Mouse (Mus musculus) kidney, embryonic 16.5 days (tissue): ENCODE results near the gene Ufd1. TPM values are rescaled to one million over a fixed set of nuclear protein-coding genes. Genes with fewer than 3 reads are reported as not detected.

Source experiments
- ATAC-seq: fragments of 200-750 bp; cut with Nextera tagmentation; 2 replicates; pipeline ENCODE4 v1.8.0; 2017; ENCODE audit warnings: moderate TSS enrichment; ENCODE audit not compliant: low FRiP score, low TSS enrichment
- H3K27ac ChIP-seq: fragments of 300-500 bp; sonication (generic); 2 replicates; pipeline ENCODE4 v1.5.1; 2014; ENCODE audit warnings: low read length
- H3K27me3 ChIP-seq: fragments of 300-500 bp; sonication (generic); 2 replicates; pipeline ENCODE4 v1.6.1; 2014; ENCODE audit warnings: low read length, control low read depth, mixed read lengths; ENCODE audit not compliant: insufficient read depth
- H3K36me3 ChIP-seq: fragments of 300-500 bp; sonication (generic); 2 replicates; pipeline ENCODE4 v1.6.1; 2014; ENCODE audit warnings: low read length, control low read depth, mixed read lengths; ENCODE audit not compliant: insufficient read depth
- H3K4me1 ChIP-seq: fragments of 300-500 bp; sonication (generic); 2 replicates; pipeline ENCODE4 v1.6.1; 2014; ENCODE audit warnings: low read length, control low read depth, mixed read lengths; ENCODE audit not compliant: insufficient read depth
- H3K4me2 ChIP-seq: fragments of 300-500 bp; sonication (generic); replicated peaks from 2 replicates; pipeline ENCODE4 v1.6.1; 2014; ENCODE audit warnings: low read depth, low read length
- H3K4me3 ChIP-seq: fragments of 300-500 bp; sonication (generic); 2 replicates; pipeline ENCODE4 v1.5.1; 2014; ENCODE audit warnings: mild to moderate bottlenecking, low read length
- H3K9ac ChIP-seq: fragments of 300-500 bp; sonication (generic); replicated peaks from 2 replicates; pipeline ENCODE4 v1.6.1; 2014; ENCODE audit warnings: low read length
- H3K9me3 ChIP-seq: fragments of 300-500 bp; sonication (generic); 2 replicates; pipeline ENCODE4 v1.6.1; 2016; ENCODE audit warnings: low read length, control low read depth
- WGBS: fragments of 180-500 bp; shearing (Covaris S2); extraction: QIAGEN DNeasy Blood & Tissue Kit; methylation state at CpG from one replicate; pipeline ENCODE4 v1.1.7; 2014; 5-methylcytosine and 5-hydroxymethylcytosine counted together
- polyA plus RNA-seq: library from polyadenylated mRNA; unstranded; fragments of >200 nt; fragmentation: Nextera tagmentation; extraction: Ambion mirVana; gene quantifications from 2 replicates; pipeline ENCODE4 v1.2.1, GENCODE M21; 2015

The Ufd1 gene
- polyA plus RNA-seq, 1 experiment from 2014 or later: 83.0 TPM

DNA sequence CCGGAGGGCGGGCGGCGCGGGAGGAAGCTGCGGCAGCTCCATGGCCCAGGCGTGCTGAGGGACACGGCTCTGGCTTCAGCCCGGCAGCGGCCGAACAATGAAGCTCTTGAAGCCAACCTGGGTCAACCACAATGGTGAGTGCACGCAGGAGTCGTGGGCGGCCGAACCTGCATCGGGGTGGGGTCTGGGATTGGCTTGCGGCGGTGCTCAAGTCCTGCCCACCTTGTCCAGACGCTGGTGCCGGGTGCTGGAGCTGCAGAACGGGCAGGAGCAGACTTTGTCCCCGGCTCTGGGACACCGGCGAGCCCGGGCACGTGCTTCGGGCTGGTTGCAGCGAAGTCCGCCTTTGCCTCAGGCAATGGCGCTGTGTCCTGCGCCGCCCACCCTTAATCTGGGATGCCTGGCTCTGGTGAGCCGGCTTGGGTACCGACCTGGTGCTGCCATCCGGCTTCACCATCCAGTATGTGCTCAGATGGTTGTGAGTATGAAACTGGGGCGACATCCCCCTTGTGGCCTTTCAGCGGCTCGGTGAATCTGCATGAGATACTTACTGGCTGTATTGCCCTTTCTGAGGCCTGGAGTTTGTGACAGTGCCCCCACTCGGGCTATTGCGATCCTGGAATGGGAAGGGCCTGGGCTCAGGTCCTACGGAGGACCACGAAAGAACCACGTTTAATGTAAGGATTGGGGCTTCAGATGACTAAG, 66.0 kb downstream of the Ufd1 start:
- H3K4me2 ChIP-seq: peak overlapping the region; percentile 83
- peak; percentile 60 for ATAC-seq
- WGBS: under 1% methylated on average over 41 of the region's 43 CpGs
- H3K4me1 ChIP-seq: peaks cover 14% of the 10 kb centered on the region; the same call in 1 of the 2 replicates
- H3K27ac ChIP-seq: peak overlapping the region; percentile 97
- no peaks in the 10 kb centered on the region for H3K27me3 ChIP-seq
- peak overlapping the region; percentile 87 for H3K9ac ChIP-seq
- H3K4me3 ChIP-seq: peak overlapping the region; percentile 91
- H3K36me3 ChIP-seq: peaks cover 19% of the 10 kb centered on the region
- no peaks in the 10 kb centered on the region for H3K9me3 ChIP-seq

DNA sequence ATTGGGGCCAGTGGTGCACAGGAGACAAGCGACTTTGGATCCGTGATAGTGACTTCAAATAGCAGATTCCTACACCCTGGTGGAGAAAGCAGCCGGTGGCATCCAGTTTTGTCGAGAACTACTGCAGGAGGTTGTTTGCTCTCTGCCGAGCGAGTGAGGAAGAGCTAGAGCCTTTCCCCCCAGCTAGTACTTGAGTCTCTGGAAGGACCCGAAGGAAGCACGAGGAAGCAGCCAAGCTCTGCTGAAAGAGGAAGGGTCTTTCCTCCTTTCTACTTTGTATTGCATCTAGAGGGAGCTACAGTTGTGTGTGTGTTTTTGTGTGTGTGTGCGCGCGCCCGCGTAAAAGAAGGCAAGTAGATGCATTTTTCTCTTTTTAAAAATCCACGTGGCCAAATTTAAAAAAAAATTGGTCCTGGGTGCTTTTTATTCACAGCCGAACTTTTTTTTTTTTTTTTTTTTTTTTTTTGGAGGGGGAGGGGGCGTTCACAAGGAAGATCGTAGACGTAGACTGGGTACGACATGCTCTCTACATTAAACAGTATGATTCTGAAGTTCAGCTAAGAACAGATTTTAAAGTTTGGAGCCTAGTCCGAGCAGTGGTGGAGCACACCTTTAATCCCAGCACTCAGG, 66.6 kb downstream of the Ufd1 start:
- H3K4me3 ChIP-seq: peak overlapping the region; percentile 91
- H3K27me3 ChIP-seq: no peaks in the 10 kb centered on the region
- peaks cover 12% of the 10 kb centered on the region for H3K36me3 ChIP-seq
- peak overlapping the region; percentile 83 for H3K4me2 ChIP-seq
- H3K27ac ChIP-seq: peak overlapping the region; percentile 97
- H3K4me1 ChIP-seq: peaks cover 14% of the 10 kb centered on the region; the same call in 1 of the 2 replicates
- no peak for ATAC-seq
- H3K9me3 ChIP-seq: no peaks in the 10 kb centered on the region
- 22% methylated on average over 20 of the region's 20 CpGs for WGBS
- peak overlapping the region; percentile 87 for H3K9ac ChIP-seq

DNA sequence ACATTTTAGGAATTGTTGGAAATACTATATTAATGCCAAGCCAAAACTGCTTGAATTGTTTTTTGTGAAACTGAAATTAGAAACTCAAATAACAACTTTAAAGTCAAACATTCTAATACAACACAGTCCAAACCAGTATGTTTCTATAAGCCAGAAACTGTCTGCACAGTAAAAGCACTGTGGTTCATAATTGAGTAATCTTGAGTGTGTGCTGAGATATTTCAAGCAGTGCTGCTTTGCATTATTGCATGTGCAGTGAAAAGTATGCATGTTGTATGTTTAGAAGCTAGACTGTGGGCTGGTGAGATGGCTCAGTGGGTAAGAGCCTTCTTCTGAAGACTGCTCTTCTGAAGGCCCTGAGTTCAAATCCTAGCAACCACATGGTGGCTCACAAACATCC, 72.5 kb downstream of the Ufd1 start:
- H3K9me3 ChIP-seq: no peaks in the 10 kb centered on the region
- peaks cover 5% of the 10 kb centered on the region; the same call in 1 of the 2 replicates for H3K4me1 ChIP-seq
- no peak for ATAC-seq
- H3K27me3 ChIP-seq: no peaks in the 10 kb centered on the region
- no peak overlapping the region for H3K4me2 ChIP-seq
- H3K9ac ChIP-seq: no peak overlapping the region
- H3K4me3 ChIP-seq: no peak overlapping the region
- peaks cover 4% of the 10 kb centered on the region; the same call in 1 of the 2 replicates for H3K36me3 ChIP-seq
- no peak overlapping the region for H3K27ac ChIP-seq

Other genes starting within 250 kb of the Ufd1 start
- 0.26 and 0.32 TPM in 2 replicates for gene Tbx1, start 221.1 kb upstream of the Ufd1 start, polyA plus RNA-seq
- 0.96 and 1.3 TPM in 2 replicates for gene Gp1bb, start 189.4 kb upstream of the Ufd1 start, polyA plus RNA-seq
- 2.1 and 2.6 TPM in 2 replicates for gene Gm49601, start 185.4 kb upstream of the Ufd1 start, polyA plus RNA-seq
- gene Sept5, start 181.8 kb upstream of the Ufd1 start, polyA plus RNA-seq: 17.9 and 21.4 TPM in 2 replicates
- 113 and 128 TPM in 2 replicates for gene Cldn5, start 34.9 kb upstream of the Ufd1 start, polyA plus RNA-seq
- 52.1 and 53.1 TPM in 2 replicates for gene Cdc45, start 208 bp downstream of the Ufd1 start, polyA plus RNA-seq
- 50.5 and 51.9 TPM in 2 replicates for gene 2510002D24Rik, start 24.8 kb downstream of the Ufd1 start, polyA plus RNA-seq
- gene Gm28539, start 24.8 kb downstream of the Ufd1 start, polyA plus RNA-seq: not detected in 2 replicates
- 99.2 and 99.9 TPM in 2 replicates for gene Mrpl40, start 65.1 kb downstream of the Ufd1 start, polyA plus RNA-seq
- gene Hira, start 65.3 kb downstream of the Ufd1 start, polyA plus RNA-seq: 9.1 and 9.9 TPM in 2 replicates